Mouse (Mus musculus): ENCODE measurements around the gene Actr3. TPM values are rescaled to one million over a fixed set of nuclear protein-coding genes. Genes with fewer than 3 reads are reported as not detected.

Gene Actr3
- polyA plus RNA-seq, 1 experiment from 2014 or later: 142 TPM

- H3K9ac ChIP-seq: no peak overlapping the region
- ATAC-seq (ENCODE audit: low read depth): no peak
- H3K4me3 ChIP-seq (replicated peaks): no peak overlapping the region
- no peaks in the 10 kb centered on the region; the same call in 1 of the 2 replicates for H3K4me1 ChIP-seq (replicated peaks)
- no peak overlapping the region for H3K27ac ChIP-seq
- no peaks in the 10 kb centered on the region for H3K36me3 ChIP-seq
- no peak for DNase-seq
- WGBS (ENCODE audit: insufficient replicate concordance): 71% methylated on average over 4 of the region's 4 CpGs
- no peak overlapping the region for H3K4me2 ChIP-seq
- no peaks in the 10 kb centered on the region for H3K9me3 ChIP-seq (replicated peaks)
- no peaks in the 10 kb centered on the region for H3K27me3 ChIP-seq
These were observed 28.5 kb upstream of the Actr3 start for GRCm38 (mm10) chr1:125464011-125464410.

GRCm38 (mm10) chr1:125463349-125463748, 27.8 kb upstream of the Actr3 start:
- DNase-seq (no peak), ATAC-seq (ENCODE audit: low read depth) (no peak)
- Histone ChIP-seq H3K36me3 (no peaks in the 10 kb centered on the region), H3K9me3 (replicated peaks) (no peaks in the 10 kb centered on the region), H3K4me1 (replicated peaks) (no peaks in the 10 kb centered on the region; the same call in 1 of the 2 replicates), H3K4me2 (no peak overlapping the region), H3K27me3 (no peaks in the 10 kb centered on the region), H3K9ac (no peak overlapping the region), H3K27ac (no peak overlapping the region), H3K4me3 (replicated peaks) (no peak overlapping the region)
- WGBS (ENCODE audit: insufficient replicate concordance): 76% methylated on average over 2 of the region's 2 CpGs

DNA sequence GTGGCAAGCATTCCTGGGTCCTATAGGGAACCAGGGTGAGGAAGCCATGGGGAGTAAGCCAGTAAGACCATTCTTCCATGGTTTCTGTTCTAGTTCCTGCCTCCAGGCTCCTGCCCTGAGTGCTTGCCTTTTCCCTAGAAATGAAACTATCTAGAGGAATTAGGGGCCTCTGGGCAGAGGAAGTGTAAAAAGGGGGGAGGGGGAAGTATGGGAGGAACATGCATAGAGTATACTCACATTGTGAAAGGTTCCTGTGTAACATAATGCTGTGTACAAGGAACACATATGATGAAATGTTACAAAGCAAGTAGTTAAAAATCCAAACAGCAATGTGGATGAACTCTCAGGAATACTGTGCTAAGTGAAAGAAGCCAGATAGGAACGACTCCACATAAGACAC, 27.4 kb upstream of the Actr3 start:
- H3K27me3 ChIP-seq: no peaks in the 10 kb centered on the region
- H3K4me2 ChIP-seq: no peak overlapping the region
- DNase-seq: no peak
- no peak overlapping the region for H3K27ac ChIP-seq
- H3K9me3 ChIP-seq (replicated peaks): no peaks in the 10 kb centered on the region
- no peaks in the 10 kb centered on the region; the same call in 1 of the 2 replicates for H3K4me1 ChIP-seq (replicated peaks)
- no peak overlapping the region for H3K4me3 ChIP-seq (replicated peaks)
- H3K36me3 ChIP-seq: no peaks in the 10 kb centered on the region
- 53% methylated on average over 1 of the region's 1 CpGs for WGBS (ENCODE audit: insufficient replicate concordance)
- no peak for ATAC-seq (ENCODE audit: low read depth)
- H3K9ac ChIP-seq: no peak overlapping the region

GRCm38 (mm10) chr1:125458531-125458930, 23.0 kb upstream of the Actr3 start:
- Histone ChIP-seq H3K4me1 (replicated peaks) (peaks cover 4% of the 10 kb centered on the region; the same call in 1 of the 2 replicates), H3K27me3 (no peaks in the 10 kb centered on the region), H3K9me3 (replicated peaks) (no peaks in the 10 kb centered on the region), H3K9ac (no peak overlapping the region), H3K4me2 (no peak overlapping the region), H3K36me3 (no peaks in the 10 kb centered on the region), H3K4me3 (replicated peaks) (no peak overlapping the region), H3K27ac (no peak overlapping the region)
- WGBS (ENCODE audit: insufficient replicate concordance): 44% methylated on average over 5 of the region's 5 CpGs
- no peak for DNase-seq
- no peak for ATAC-seq (ENCODE audit: low read depth)

DNA sequence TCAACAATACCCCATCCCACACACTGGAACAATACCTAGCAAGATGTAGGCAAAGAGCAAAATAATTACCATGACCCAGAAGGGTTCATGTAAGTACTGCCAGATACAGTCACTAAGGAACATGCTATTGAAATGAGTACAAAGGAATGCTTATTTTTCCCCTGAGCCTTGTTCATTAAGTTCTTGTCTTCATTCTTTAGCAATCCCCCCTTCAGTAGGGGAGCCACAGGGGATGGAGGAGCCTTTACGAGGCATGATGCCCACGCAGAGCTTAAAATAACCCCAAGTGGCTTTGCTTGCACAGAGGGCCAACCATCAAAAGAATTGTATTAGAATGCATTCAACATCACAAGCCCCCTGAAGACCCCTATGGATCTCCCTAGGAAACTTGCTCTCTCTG, 19.6 kb upstream of the Actr3 start:
- H3K9me3 ChIP-seq (replicated peaks): no peaks in the 10 kb centered on the region
- H3K9ac ChIP-seq: no peak overlapping the region
- ATAC-seq (ENCODE audit: low read depth) (no peak), DNase-seq (no peak)
- no peaks in the 10 kb centered on the region for H3K27me3 ChIP-seq
- WGBS (ENCODE audit: insufficient replicate concordance): 77% methylated on average over 2 of the region's 2 CpGs
- H3K4me2 ChIP-seq: no peak overlapping the region
- no peak overlapping the region for H3K27ac ChIP-seq
- peaks cover 4% of the 10 kb centered on the region; the same call in 1 of the 2 replicates for H3K4me1 ChIP-seq (replicated peaks)
- H3K36me3 ChIP-seq: no peaks in the 10 kb centered on the region
- H3K4me3 ChIP-seq (replicated peaks): no peak overlapping the region

GRCm38 (mm10) chr1:125450282-125451000, 14.9 kb upstream of the Actr3 start:
- WGBS (ENCODE audit: insufficient replicate concordance): 64% methylated on average over 4 of the region's 4 CpGs
- DNase-seq: no peak
- no peak for ATAC-seq (ENCODE audit: low read depth)
- no peak overlapping the region for H3K4me3 ChIP-seq (replicated peaks)
- no peak overlapping the region for H3K4me2 ChIP-seq
- H3K9ac ChIP-seq: no peak overlapping the region
- no peaks in the 10 kb centered on the region for H3K9me3 ChIP-seq (replicated peaks)
- no peaks in the 10 kb centered on the region for H3K4me1 ChIP-seq (replicated peaks)
- no peaks in the 10 kb centered on the region for H3K36me3 ChIP-seq
- no peak overlapping the region for H3K27ac ChIP-seq
- H3K27me3 ChIP-seq: no peaks in the 10 kb centered on the region

DNA sequence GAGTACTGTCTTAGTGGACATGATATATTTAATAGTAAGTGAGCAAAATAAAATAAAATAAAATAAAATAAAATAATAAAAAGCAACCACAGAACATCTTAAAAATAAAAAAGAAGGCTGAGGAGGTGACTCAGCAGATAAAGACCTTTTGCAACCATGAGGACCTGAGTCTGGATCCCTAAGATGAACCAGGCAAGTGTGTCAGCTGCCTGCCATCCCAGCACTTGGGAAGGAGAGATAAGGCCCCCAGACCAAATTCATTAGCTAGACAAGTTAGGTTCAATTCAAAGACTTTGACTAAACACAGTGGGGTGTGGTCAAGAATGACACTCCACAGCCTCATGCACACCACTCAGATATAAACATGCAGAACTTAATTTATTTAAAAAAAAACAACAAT, 12.4 kb upstream of the Actr3 start:
- Histone ChIP-seq H3K27me3 (no peaks in the 10 kb centered on the region), H3K27ac (no peak overlapping the region), H3K9ac (no peak overlapping the region), H3K36me3 (no peaks in the 10 kb centered on the region), H3K9me3 (replicated peaks) (no peaks in the 10 kb centered on the region), H3K4me1 (replicated peaks) (no peaks in the 10 kb centered on the region), H3K4me3 (replicated peaks) (no peak overlapping the region), H3K4me2 (no peak overlapping the region)
- no peak for DNase-seq
- ATAC-seq (ENCODE audit: low read depth): no peak

- H3K4me3 ChIP-seq (replicated peaks): no peak overlapping the region
- no peaks in the 10 kb centered on the region for H3K27me3 ChIP-seq
- no peaks in the 10 kb centered on the region for H3K9me3 ChIP-seq (replicated peaks)
- H3K4me2 ChIP-seq: peak overlapping the region; percentile 15; the same call in 1 of the 2 replicates
- no peaks in the 10 kb centered on the region for H3K36me3 ChIP-seq
- no peak overlapping the region for H3K9ac ChIP-seq
- 0 out of 2 replicates have a peak, but pooled peaks have one; percentile 28 for ATAC-seq (ENCODE audit: low read depth)
- WGBS (ENCODE audit: insufficient replicate concordance): 15% methylated on average over 7 of the region's 7 CpGs
- no peak for DNase-seq
- peaks cover 8% of the 10 kb centered on the region for H3K4me1 ChIP-seq (replicated peaks)
- peak overlapping the region; percentile 29; the same call in 1 of the 2 replicates for H3K27ac ChIP-seq
These were observed 6.2 kb upstream of the Actr3 start for GRCm38 (mm10) chr1:125441679-125442078.

DNA sequence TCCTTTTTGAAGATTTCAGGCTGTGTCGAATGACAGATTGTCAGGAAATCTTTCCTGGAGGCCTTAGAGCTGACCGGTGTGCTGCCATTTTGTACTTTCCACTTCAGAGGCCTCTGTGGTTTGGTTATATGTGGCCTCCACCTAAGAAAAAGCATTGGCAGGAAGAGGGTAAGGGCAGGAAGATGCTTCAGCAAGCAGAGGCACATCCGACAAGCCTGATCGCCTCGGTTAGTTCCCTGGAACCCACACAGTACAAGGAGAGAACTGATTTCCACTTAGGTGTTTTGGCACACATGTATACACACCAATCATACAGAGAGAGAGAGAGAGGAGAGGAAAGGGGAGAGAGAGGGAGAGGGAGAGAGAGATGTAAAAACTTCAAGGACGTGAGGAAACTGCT, 5.7 kb upstream of the Actr3 start:
- H3K27ac ChIP-seq: peak overlapping the region; percentile 29; the same call in 1 of the 2 replicates
- peaks cover 11% of the 10 kb centered on the region for H3K4me1 ChIP-seq (replicated peaks)
- no peak overlapping the region for H3K4me3 ChIP-seq (replicated peaks)
- no peak overlapping the region for H3K4me2 ChIP-seq
- H3K36me3 ChIP-seq: no peaks in the 10 kb centered on the region
- no peaks in the 10 kb centered on the region for H3K27me3 ChIP-seq
- no peaks in the 10 kb centered on the region for H3K9me3 ChIP-seq (replicated peaks)
- no peak overlapping the region for H3K9ac ChIP-seq
- DNase-seq (no peak), ATAC-seq (ENCODE audit: low read depth) (0 out of 2 replicates have a peak, but pooled peaks have one; percentile 7)
- WGBS (ENCODE audit: insufficient replicate concordance): 32% methylated on average over 6 of the region's 6 CpGs

- no peaks in the 10 kb centered on the region for H3K27me3 ChIP-seq
- ATAC-seq (ENCODE audit: low read depth): no peak
- DNase-seq: no peak
- H3K4me1 ChIP-seq (replicated peaks): peaks cover 15% of the 10 kb centered on the region
- H3K27ac ChIP-seq: no peak overlapping the region
- WGBS (ENCODE audit: insufficient replicate concordance): 80% methylated on average over 3 of the region's 3 CpGs
- H3K9ac ChIP-seq: no peak overlapping the region
- H3K9me3 ChIP-seq (replicated peaks): no peaks in the 10 kb centered on the region
- no peaks in the 10 kb centered on the region for H3K36me3 ChIP-seq
- H3K4me3 ChIP-seq (replicated peaks): no peak overlapping the region
- no peak overlapping the region for H3K4me2 ChIP-seq
These were observed 4.0 kb upstream of the Actr3 start for GRCm38 (mm10) chr1:125439556-125439955.

DNA sequence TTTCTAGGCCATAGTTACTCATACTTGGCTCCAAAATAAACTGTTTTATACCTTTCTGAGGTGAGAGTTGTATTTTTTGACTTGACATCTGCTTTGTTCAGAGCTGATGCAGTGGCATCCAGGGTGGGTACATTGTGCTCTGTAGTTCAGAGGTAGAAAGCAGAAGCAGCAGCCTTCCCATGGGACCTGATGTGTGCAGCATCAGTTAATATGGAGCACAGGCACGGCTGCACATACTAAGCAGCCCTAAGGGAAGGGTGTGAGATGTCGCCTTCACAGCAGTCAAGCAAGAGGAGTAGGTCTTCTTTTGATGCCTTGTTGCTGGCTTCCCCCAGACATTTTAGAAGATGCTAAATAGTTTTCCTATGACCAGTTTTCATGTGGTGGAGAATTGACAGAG, 3.3 kb upstream of the Actr3 start:
- 70% methylated on average over 2 of the region's 2 CpGs for WGBS (ENCODE audit: insufficient replicate concordance)
- Histone ChIP-seq H3K4me3 (replicated peaks) (no peak overlapping the region), H3K9me3 (replicated peaks) (no peaks in the 10 kb centered on the region), H3K4me2 (no peak overlapping the region), H3K27ac (no peak overlapping the region; the same call in 1 of the 2 replicates), H3K27me3 (no peaks in the 10 kb centered on the region), H3K9ac (no peak overlapping the region), H3K4me1 (replicated peaks) (peaks cover 15% of the 10 kb centered on the region), H3K36me3 (no peaks in the 10 kb centered on the region)
- DNase-seq: no peak
- ATAC-seq (ENCODE audit: low read depth): no peak

DNA sequence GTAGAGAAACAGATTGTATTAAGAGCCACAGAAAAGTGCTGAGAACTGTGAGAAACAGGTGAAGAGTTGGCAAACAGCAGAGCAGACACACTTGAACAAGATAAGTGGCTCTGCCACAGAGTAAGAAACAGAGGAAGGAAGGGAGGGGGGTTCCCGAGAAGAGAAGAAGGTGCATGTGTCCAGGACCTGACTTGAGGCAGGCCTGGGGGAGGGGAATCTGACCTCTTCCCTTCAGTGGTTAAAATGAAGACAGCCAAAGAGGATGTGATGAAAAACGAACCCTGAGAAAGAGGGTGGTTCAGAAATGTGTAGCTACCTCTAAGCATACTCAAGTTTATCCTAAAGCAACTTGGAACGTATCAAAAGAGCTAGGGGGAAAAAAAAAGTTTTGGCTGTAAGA, 2.4 kb upstream of the Actr3 start:
- no peak for DNase-seq
- H3K9me3 ChIP-seq (replicated peaks): no peaks in the 10 kb centered on the region
- no peak overlapping the region for H3K9ac ChIP-seq
- ATAC-seq (ENCODE audit: low read depth): no peak
- WGBS (ENCODE audit: insufficient replicate concordance): 11% methylated on average over 3 of the region's 3 CpGs
- H3K4me1 ChIP-seq (replicated peaks): peaks cover 22% of the 10 kb centered on the region
- no peaks in the 10 kb centered on the region for H3K27me3 ChIP-seq
- no peak overlapping the region for H3K4me3 ChIP-seq (replicated peaks)
- no peaks in the 10 kb centered on the region for H3K36me3 ChIP-seq
- H3K27ac ChIP-seq: no peak overlapping the region
- no peak overlapping the region for H3K4me2 ChIP-seq

Measured in liver, embryonic 13.5 days (tissue).